Mouse (Mus musculus) right cerebral cortex, adult 2 months (tissue): ENCODE measurements around the gene B230307C23Rik.
A peak's percentile ranks its signal among the peaks of the same experiment; 100 is the strongest.
"Not testable (repeated sequence)": the region's sequence is repeated elsewhere in the genome, so short reads cannot be mapped to it uniquely, and the experiment has no call there.

Experiments used
- DNase-seq, 2 experiments: peaks; one replicate each; pipeline ENCODE4 v3.0.0; 2021 to 2022; ENCODE audit warnings: low spot score in 2 of 2

Gene B230307C23Rik

DNA sequence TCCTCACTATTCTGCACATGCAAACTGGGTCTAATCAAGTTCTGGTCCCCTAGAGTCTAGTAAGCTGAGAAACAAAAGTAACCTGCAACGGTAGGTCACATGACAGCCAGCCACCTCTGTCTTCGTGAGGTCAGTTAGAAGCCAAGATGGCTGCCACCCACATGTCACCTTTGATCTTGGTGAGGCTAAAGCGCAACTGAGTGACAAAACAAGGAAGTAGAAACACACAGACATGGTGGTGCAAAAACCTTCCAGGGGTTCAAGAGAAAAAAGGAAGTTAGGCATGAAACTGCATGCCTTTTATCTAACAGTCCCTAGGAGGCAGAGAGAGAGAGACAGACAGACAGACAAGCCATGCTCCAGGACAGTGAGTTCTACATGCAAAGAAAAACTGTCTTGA, 25.0 kb downstream of the B230307C23Rik start:
- DNase-seq, result no peak

DNA sequence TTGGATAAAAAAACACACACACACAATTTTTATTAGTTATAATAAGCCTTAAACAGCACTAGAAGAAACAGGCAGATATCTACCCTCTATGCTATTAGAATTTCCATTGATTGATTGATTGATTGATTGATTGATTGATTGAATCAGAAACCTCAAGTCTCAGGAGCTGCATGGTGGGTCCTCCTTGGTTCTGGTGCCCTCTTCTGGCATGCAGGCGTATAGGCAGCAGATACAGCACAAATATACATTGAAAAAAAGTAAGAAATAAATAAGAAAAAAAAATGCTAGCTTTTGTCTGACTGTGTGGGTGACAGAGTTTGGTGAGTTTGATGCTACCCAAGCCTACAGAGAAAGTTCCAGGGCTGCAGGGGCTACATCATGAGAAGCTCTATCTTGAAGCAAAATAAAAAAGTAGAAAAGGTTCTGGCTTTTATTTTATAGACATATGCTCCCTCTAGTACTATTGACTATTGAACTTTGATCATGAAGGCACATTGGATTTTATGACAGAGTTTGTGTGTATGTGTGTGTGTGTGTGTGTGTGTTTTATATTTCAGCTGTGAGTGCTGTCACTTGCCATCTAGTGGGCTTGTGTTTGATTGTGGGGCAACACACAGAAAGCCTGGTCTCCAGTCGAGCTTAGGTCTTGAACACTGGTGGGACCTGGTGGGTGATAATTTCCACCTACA, 25.7 kb downstream of the B230307C23Rik start:
- DNase-seq, result no peak

DNA sequence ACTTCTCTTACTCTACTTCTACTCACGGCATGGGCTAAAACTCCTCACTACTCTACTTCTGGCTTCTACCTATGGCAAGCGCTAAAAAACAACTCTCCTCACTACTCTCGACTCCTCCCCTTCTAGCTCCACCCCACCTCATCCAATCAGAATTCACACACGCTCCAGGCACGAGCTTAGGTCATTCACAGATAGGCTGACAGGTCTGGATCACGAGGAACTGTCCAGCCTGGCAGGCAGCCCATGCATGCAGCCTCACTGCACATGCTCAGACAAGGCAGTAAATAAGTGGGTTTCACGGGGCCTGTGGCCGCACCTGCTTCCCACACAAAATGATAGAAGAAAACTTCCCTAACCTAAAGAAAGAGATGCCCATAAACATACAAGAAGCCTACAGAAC, 29.1 kb downstream of the B230307C23Rik start:
- DNase-seq, result not testable (repeated sequence)

DNA sequence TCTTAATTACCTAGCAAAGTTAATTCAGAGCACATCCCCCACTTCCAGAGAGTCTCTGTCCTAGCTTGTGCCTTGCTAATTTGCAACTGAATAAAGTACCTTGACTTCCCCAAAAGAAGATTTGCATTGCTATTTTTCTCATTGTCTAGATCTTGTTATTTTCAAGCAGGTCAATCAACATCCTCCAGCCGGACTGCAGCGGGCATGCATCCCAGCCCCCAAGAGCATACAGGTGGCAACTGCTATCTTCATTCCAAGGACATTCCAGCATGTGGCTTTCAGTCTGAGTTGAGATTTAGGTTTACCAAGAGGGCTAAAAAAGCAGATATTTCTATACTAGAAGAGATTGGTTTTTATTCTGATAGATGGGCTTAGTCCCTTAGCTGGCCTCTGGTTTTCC, 37.9 kb downstream of the B230307C23Rik start:
- not testable (repeated sequence) for DNase-seq

DNA sequence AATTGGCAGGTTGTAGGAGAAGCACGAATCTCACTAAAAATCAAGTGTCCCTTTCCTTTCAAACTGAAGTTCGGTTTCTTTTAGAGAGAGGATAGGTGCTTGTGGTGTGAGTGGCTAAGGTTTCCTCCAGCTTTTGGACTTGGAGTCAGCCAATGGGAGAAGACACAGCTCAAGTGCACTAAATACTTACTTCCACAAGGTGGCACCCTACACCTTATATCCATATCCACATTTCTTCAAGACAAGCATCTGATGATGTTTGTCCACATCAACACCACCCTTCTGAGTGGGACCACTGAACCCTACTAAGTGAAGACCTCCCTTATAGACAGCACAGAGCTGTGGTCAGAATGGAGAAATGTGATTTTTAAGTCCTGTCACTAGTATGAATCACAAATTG, 44.6 kb downstream of the B230307C23Rik start:
- DNase-seq, result peak; percentile 15 to 21

DNA sequence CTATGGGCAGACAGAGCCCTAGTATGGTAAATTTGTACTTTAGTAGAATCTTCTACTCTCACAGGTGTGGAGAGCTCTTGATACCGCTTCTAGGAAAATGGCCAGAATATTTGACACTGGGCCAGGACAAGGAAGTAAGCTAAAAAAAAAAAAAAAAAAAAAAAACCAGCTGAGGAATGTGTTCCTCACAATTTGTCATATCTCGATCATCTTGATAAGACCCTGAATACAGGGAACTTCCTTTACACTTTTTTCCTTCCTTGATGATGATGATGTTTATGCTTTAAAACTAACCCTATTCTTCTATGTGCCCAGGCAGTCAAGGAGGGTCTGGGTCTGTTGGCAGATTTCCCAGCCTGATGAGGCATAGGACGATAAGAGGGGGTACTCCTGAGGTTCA, 82.3 kb downstream of the B230307C23Rik start:
- DNase-seq, result not testable (repeated sequence)

DNA sequence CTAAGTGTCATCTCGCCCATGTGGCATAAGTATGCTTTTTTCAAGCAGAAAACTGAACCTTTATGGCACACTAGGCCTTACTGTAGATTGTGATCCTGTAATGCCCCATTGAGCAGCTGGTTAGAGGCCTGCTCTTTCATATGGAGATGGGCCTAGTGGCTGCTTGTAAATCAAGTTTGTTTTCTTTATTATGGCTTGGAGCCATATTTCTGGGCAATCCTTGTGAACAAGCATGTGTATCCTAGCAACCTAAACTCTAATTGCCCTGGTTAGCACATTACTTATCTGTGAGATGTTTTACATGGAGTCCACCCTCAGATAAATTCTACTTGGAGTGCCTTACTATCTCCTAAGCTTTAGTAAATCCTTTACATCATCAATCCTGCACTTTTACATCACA, 84.0 kb downstream of the B230307C23Rik start:
- not testable (repeated sequence) for DNase-seq
